Mouse (Mus musculus): ENCODE results near the gene Ccdc144b. TPM values are rescaled to one million over a fixed set of nuclear protein-coding genes. Genes with fewer than 3 reads are reported as not detected.
A peak's percentile ranks its signal among the peaks of the same experiment; 100 is the strongest.

Gene Ccdc144b
- total RNA-seq, 2 experiments from 2014 or later, result not detected

DNA sequence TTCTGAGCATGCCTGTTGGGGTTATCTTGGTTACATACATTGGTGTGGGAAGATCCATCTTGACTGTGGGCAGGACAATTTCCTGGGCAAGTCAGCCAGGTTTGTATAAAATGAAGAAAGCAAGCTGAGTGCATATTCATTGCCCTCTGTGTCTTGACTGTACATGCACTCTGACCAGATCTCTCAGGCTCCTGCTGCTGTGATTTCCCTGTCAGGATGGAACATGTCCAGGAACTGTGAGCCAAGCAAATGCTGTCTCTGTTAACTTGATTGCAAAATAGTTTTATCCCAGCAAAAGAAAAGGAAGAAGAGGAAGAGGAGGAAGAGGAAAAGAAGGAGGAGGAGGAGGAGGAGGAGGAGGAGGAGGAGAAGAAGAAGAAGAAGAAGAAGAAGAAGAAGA, 8.8 kb downstream of the Ccdc144b start:
- ATAC-seq (replicated peaks; ENCODE audit: low FRiP score, low TSS enrichment, poor library complexity, severe bottlenecking), result no peak

DNA sequence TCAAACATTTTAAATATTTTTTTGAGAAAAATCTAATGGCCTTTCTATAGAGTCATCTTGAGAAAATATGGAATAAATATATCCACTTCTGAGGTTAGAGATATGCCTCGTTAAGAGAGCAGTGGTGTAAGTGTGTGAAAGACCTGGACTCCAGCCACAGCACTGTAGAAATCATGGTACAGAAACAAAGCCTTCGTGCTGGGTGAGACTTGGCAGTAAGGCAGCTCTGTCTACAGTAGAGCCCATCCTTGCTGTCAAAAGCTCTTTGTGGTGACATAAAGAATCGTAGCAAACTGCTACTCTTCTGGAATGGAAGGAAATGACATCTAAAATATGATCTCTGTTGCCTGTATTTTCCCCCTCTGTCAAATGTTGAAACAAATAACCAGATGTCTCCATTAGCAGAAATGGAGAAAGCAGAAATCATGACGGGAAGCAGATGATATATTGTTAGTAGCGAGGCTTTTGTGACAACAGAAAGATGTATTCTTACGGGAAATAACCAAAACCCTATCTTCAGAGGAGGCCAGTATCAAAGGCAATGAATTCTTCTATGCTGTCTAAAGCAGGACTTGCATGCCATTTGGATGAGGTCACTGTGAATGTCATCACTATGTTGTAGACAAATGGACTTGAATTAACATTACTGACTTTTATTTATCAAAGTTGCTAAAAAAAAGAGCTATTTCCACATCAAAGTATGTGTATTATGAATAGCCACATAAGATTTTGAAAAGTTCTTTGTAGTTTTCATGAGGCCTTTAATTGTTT, 21.4 kb downstream of the Ccdc144b start:
- no peak for ATAC-seq (replicated peaks; ENCODE audit: low FRiP score, low TSS enrichment, poor library complexity, severe bottlenecking)

DNA sequence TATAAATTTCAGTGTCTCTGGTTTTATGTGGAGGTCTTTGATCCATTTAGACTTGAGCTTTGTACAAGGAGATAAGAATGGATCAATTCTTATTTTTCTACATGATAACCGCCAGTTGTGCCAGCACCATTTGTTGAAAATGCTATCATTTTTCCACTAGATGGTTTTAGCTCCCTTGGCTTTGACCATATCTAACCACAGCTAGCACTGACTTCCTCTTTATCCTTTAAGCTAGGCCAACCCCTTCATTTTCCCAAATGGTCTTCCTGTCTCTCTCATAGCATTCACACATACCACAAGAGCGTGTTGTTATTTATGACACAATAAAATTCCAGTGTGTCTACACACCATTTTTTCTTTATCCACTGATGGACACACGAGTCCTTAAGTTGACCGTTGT, 23.4 kb downstream of the Ccdc144b start:
- no peak for ATAC-seq (replicated peaks; ENCODE audit: low FRiP score, low TSS enrichment, poor library complexity, severe bottlenecking)

DNA sequence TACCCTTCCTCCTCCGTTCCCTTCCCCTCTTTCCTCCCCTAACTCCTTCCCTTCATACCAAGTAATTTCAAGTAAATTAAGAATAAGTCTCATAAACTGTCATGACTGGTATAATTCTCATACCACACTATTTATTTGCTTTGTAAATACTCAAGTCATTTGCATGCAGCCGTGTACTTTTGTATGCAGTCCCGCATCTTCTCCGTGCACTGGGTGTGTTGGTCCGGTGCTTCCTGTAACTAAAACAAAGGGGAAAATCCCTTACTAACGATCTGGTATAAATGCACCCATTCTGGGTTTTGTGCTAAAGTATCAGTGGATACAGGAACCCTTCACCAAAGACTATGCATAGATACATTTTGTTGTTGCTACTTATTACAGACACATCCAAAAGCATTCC, 27.6 kb downstream of the Ccdc144b start:
- no peak for ATAC-seq (replicated peaks; ENCODE audit: low FRiP score, low TSS enrichment, poor library complexity, severe bottlenecking)

DNA sequence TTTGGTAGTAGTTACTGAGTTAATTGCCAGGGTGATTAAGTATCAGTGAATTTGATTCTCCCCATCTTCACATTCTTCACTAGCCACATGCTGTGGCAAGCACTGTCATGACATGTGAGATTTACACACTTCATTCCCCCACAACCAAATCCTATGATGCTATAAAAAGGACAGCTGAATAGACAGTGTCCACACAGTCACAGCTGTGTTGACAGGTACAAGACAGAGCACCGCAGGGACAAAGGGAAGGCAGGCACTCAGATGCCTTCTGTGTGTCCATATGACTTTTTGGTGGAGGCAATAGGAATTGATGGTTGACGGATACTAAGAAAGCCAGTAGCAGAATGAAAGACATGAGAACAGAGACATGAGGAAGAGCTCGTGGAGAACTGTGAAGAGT, 42.1 kb downstream of the Ccdc144b start:
- ATAC-seq (replicated peaks; ENCODE audit: low FRiP score, low TSS enrichment, poor library complexity, severe bottlenecking), result no peak

DNA sequence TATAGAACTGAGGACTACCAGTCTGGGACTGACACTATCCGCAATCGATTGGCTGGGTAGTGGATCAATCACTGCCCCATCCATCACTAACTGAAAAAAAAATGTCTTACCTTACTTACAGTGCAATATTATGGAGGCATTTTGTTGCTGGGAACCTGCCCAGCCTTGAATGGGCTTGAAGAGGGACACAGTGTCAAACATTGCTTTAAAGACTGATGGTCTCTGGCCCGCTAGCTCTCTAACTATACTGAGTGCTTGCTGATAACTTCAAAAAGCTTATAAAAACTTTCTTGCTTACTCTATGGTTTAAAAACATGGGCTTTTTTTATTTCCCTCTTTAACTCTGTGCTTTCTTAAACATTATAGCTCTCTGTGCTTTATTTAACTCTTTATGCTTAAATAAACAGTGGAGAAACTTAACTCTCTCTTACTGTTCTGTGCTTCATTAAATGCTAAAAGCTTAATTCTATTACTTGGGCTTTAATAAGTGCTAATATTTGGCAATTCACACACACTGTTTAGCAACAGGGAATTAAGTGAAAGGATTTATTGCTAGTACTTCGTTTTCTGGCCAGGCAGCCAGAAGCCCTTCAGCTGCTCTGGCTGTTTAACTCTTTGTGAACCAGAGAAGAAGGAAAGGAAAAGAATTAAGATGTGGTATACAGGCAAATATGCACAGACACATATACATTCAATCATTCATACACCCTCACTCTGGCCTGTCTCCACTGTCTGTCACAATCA, 44.8 kb downstream of the Ccdc144b start:
- ATAC-seq (replicated peaks; ENCODE audit: low FRiP score, low TSS enrichment, poor library complexity, severe bottlenecking), result no peak

DNA sequence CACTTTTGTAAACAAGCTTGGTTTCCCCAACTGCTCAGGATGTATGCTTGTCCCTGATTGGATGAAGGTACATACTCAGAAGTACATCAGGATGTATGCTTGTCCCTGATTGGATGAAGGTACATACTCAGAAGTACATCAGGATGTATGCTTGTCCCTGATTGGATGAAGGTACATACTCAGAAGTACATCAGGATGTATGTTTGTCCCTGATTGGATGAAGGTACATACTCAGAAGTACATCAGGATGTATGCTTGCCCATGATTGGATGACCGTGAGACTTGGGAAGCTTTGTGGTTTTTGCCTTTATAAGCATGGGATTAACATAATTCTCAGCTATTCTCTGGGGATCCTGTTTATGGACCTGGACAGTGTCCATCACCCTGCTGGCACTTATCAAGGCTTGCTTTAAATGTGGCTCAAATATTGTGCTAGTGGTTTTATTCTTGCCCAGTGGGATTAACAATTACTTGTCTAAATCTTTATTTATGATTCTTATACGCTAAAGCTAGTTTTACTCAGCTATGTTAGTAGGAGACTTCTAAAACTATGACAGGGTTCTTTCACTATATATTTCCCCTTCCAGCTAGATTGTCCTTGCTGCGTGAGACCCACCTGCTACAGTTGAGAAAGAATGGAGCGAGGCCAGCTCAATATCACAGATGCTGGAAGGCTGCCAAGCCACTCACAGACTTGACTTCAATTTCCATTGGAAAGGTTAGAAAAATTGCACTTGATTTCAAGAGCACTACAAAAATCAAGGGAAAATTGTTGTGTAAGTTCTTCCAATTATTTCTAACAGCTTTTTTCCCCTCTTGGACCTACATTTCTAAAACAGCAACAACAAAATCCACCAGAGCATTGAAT, 49.1 kb downstream of the Ccdc144b start:
- ATAC-seq (replicated peaks; ENCODE audit: low FRiP score, low TSS enrichment, poor library complexity, severe bottlenecking), result no peak

DNA sequence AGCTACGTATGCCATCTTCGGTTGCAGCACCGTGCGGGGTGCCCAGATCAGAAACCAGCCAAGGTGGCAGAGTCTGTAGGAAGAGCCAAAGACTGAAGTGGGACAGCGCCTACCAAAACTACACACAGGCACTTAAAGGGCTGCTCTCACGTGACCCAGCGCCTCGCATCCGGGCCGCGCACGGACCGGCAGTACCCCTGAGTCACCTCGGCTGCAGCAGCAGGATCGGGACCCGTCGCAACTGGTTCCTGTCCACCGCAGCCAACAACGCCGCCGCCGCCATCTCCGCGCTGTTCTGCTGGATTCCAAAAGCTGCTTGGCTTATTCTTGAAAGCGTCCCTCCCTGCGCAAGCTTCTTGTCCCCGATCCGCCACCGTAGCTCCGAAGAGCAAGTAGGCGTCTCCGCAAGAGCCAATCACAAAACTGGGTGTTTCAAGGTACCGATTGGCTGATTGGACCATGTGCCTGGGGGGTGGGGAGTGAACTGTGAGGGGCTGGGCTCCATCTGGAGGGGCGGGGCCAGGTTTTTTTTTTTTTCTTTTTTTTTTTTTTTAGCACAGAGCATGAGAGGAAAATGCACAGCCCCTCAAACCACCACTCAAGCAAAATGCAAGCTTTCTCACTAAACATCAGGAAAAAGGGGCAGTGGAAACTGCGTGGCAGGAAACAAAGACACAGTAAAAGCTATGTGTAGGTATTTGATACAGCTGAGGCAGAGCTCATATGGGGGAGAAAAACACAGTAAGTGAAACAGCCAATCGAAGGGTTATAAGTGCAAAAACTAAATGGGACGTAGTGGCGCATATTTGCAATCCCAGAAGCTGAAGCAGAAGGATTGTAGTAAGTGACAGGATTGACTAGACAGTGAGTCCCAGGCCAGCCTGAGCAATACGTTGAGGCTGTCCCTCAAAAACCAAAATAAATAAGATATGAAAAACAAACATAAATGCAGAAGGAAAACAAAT, 52.8 kb downstream of the Ccdc144b start, which contains the start of gene Mccc1:
Gene Mccc1, minus strand, starts transcription at position 404 of the 965 bp plus-strand sequence.
- peak; percentile 99 for ATAC-seq (replicated peaks; ENCODE audit: low FRiP score, low TSS enrichment, poor library complexity, severe bottlenecking)

DNA sequence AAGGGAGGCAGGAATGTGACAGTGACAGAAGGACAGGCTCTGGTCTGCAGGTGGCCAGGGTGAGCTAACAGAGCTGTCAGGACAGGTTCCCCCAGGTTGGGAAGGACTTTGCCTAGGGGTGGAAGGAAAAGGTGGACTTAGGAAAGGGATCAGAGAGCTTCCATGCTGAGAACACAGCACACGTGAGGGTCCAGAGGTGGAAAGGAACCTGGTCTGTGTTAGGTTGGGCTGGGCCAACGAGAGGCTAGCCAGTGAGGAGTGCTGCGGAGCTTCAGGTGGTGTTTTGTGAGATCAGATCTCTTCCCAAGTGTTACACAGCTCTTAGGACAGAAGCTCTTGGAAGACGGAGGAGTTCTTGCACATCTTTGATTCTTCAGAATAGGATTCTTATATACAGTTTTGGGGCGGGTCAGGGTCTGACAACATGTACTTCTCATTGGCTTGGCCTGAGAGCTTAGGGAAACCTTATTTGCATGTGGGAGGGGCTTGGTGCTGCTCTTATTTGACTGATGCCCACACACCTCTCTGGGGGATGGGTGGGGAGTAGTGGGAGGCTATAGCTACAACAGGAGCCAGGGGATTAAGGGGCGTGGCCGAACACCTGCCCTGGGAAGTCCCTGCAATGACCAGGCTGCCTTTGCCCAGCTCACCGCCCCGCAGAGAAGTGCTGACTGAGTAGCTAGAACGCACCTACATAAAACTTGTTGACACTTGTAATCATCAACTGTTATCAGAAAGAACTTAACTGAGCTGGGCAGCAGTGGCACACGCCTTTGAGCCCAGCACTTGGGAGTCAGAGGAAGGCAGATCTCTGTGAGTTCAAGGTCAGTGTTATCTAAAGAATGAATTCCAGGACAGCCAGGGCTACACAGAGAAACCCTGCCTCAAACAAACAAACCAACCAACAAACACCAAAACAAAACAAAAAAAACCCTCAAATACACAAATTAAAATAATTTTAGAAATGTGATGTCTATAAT, 58.5 kb downstream of the Ccdc144b start:
- no peak; the same call in 1 of the 2 replicates for ATAC-seq (replicated peaks; ENCODE audit: low FRiP score, low TSS enrichment, poor library complexity, severe bottlenecking)

DNA sequence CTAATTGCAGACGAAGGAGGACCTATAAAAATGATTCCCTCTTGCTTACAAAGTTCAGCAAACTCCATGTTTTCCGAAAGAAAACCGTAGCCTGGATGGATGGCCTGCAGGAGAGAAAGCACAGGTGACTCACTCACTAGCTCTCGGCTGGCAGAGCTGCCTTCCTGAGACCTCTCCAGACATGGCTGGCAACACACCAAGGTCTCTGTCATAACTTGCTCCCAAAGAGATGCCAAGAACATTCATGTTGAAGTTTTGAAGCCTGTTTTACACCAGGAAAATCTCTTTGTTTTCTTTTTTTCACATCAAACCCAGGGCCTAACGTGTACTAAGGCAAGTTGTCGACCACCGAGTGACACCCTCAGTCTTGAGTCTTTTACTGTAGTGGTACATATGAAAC, 62.6 kb downstream of the Ccdc144b start:
- no peak for ATAC-seq (replicated peaks; ENCODE audit: low FRiP score, low TSS enrichment, poor library complexity, severe bottlenecking)

DNA sequence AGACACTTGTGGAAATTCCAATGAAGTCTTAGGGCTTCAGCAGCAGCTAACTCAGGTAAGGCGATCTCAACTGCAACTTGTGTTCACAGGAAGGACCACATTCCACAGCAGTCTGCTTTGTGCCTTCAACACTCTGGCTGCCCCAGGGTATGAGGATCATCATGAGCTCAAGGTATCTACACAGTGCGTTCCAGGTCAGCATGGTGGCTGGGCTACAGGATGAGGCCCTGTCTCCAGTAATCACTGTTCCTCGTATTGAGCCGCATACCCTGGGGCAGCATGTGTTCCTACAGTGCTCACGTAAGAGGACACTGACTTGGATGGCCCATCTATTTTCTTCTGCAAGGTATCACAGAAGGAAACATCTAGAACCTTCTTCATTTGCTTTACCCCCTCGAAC, 65.3 kb downstream of the Ccdc144b start:
- no peak for ATAC-seq (replicated peaks; ENCODE audit: low FRiP score, low TSS enrichment, poor library complexity, severe bottlenecking)

DNA sequence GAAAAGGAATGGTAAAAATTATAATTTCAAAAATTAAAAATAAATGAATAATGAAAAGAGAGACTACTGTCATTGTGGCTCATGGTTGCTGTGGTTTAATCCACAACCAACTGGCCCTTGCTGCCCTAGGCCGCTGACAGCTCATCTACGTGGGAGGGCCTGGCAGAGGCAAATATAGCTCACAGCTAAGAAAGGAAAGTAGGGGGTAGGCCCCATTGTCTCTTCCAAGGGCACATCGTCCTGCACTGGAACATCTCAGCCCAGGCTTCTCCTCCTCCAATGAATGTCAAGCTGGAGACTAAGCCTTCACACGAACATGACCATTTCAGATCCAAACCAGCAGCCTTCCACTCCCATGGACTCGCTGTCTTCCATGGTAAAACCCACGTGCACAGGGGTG, 67.1 kb downstream of the Ccdc144b start:
- no peak for ATAC-seq (replicated peaks; ENCODE audit: low FRiP score, low TSS enrichment, poor library complexity, severe bottlenecking)

DNA sequence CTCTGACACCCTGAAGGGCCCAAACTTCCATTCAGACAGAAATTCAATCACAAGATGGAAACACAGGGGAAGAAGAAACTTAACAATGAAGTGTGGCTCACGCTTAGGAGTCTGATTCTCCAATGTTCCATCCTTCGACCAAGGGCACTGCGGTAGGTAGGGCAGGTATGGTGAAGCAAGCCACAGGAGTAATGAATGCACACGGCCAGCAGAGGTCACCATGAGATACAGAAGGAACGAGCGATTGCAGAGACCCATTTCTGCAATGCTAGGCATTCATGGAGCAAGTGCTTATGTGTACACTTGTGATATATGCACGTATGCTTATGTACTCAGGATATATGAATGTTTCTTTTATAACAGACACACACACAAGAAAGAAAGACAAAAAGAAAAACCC, 79.8 kb downstream of the Ccdc144b start:
- ATAC-seq (replicated peaks; ENCODE audit: low FRiP score, low TSS enrichment, poor library complexity, severe bottlenecking), result peak; percentile 90

DNA sequence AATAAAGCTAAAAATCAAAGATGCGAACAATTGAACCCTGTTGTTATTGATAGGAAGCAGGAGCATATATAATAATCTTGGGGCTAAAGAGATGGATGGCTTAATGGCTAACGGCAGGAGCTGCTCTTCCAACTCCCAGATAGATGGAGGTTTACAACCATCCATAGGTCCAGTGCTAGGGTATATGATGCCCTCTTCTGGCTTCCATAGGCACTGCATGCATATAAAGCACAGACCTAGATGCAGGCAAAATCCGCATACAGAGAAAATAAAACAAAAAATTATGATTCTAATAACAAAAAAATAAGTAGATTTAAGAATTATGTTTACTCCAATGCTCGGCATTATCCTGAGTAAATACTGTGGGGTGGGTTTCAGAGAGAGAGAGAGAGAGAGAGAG, 80.4 kb downstream of the Ccdc144b start:
- peak; percentile 80 for ATAC-seq (replicated peaks; ENCODE audit: low FRiP score, low TSS enrichment, poor library complexity, severe bottlenecking)

DNA sequence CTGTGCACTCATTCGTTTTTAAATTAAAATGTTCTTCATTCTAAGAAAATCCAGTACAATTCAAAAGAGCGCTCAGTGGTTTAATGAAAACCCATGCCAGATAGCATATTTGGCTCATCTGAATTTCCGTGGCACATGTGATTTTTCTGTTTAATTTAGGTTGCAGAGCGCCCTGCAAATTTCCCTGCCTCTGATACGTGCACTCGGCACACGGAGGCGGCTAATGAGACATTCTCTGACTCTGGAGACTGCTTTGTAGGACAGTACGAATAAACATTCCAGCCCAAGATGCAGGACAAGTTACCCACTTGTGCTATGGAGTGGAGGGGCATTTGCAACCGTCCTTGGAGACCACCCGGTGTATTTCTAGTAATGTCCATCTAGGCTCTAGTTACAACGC, 82.2 kb downstream of the Ccdc144b start:
- no peak for ATAC-seq (replicated peaks; ENCODE audit: low FRiP score, low TSS enrichment, poor library complexity, severe bottlenecking)

DNA sequence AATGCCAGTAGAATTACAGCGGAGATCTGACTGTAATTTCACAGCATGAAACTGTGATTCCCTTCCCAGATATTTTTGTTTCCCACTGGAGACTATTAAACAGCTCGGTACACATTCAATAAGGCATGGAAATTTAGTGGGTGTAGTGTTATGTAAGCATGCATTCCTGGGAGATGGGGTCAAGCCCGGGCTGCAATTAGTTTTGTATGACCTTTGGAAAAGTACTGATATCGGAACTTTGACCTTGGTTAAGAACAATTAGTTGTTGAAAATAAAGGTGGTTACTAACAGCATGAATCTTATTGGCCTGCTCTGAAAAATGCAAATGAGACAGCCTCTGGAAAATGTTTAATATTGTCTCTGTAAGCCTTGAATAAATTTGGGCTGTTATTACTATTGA, 82.9 kb downstream of the Ccdc144b start:
- ATAC-seq (replicated peaks; ENCODE audit: low FRiP score, low TSS enrichment, poor library complexity, severe bottlenecking), result no peak

DNA sequence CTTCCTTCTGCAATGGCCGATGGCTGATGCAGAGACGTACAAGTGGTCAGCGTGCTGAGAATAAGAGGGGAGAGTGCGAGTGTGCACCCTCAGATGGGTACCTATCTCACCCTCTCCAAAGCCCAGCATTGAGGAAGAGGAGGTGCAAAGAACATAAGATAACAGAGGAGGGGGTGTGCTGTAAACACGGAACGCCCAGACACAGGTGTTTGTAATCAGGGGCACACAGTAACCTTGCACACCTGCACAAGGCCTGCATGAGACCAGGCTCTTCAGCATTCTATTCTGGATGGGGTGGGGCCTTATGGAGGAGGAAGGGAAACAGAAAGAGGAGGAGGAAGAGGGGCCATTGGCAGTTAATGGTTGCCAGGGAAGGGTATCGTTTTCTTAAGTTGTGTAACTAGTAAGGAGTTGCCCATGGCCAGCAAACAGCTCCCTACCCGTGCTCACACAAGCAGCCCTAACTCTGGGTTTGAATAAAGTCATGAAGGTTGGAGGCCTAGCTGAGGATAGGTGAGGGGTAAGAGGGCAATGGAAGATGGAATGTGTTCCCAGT, 85.9 kb downstream of the Ccdc144b start:
- ATAC-seq (replicated peaks; ENCODE audit: low FRiP score, low TSS enrichment, poor library complexity, severe bottlenecking), result 0 out of 2 replicates have a peak, but pooled peaks have one; percentile 15
